Mouse (Mus musculus): Measurements from ENCODE around the gene Eppin. TPM values are rescaled to one million over a fixed set of nuclear protein-coding genes. Genes with fewer than 3 reads are reported as not detected.
"Not testable (repeated sequence)": the region's sequence is repeated elsewhere in the genome, so short reads cannot be mapped to it uniquely, and the experiment has no call there.

Eppin gene
- total and polyA plus RNA-seq, 2 experiments = not detected

GRCm38 (mm10) chr2:164619050-164619449 lies 25.7 kb upstream of the Eppin start:
- Histone ChIP-seq H3K4me1 (ENCODE audit: control insufficient read depth, insufficient read depth, low read length) (no peaks in the 10 kb centered on the region), H3K4me3 (ENCODE audit: insufficient read depth, low read depth, low read length) (no peak overlapping the region), H3K27ac (replicated peaks; ENCODE audit: insufficient read depth, low read depth, low read length) (no peak overlapping the region), H3K9ac (ENCODE audit: low read depth, low read length) (no peak overlapping the region), H3K36me3 (ENCODE audit: control insufficient read depth, insufficient read depth, low read length) (no peaks in the 10 kb centered on the region), H3K27me3 (ENCODE audit: control insufficient read depth, insufficient read depth, low read length) (no peaks in the 10 kb centered on the region), H3K79me2 (ENCODE audit: control insufficient read depth, insufficient read depth, low read length) (no peaks in the 10 kb centered on the region)
- TF ChIP-seq CTCF (IDR thresholded peaks at IDR 0.05; ENCODE audit: low read depth, low read length) = no peak
- TF ChIP-seq POLR2A (IDR thresholded peaks at IDR 0.05; ENCODE audit: extremely low read depth, insufficient read depth, low read length) = no peak
- no peak for DNase-seq (ENCODE audit: extremely low read depth, low read depth, low spot score)
- WGBS = 67% methylated on average over 5 of the region's 5 CpGs

GRCm38 (mm10) chr2:164615386-164615785 lies 22.0 kb upstream of the Eppin start:
- Histone ChIP-seq H3K79me2 (ENCODE audit: control insufficient read depth, insufficient read depth, low read length) (no peaks in the 10 kb centered on the region), H3K27ac (replicated peaks; ENCODE audit: insufficient read depth, low read depth, low read length) (no peak overlapping the region), H3K36me3 (ENCODE audit: control insufficient read depth, insufficient read depth, low read length) (no peaks in the 10 kb centered on the region), H3K9ac (ENCODE audit: low read depth, low read length) (no peak overlapping the region), H3K4me3 (ENCODE audit: insufficient read depth, low read depth, low read length) (no peak overlapping the region), H3K27me3 (ENCODE audit: control insufficient read depth, insufficient read depth, low read length) (no peaks in the 10 kb centered on the region), H3K4me1 (ENCODE audit: control insufficient read depth, insufficient read depth, low read length) (no peaks in the 10 kb centered on the region)
- no peak for DNase-seq (ENCODE audit: extremely low read depth, low read depth, low spot score)
- TF ChIP-seq CTCF (IDR thresholded peaks at IDR 0.05; ENCODE audit: low read depth, low read length) = no peak
- TF ChIP-seq POLR2A (IDR thresholded peaks at IDR 0.05; ENCODE audit: extremely low read depth, insufficient read depth, low read length) = no peak
- WGBS = 67% methylated on average over 3 of the region's 3 CpGs

GRCm38 (mm10) chr2:164613471-164613870 lies 20.1 kb upstream of the Eppin start, which contains the start of the genes Wfdc6b and Wfdc8:
Wfdc6b (plus strand) TSS chr2:164613522.
Wfdc8 (minus strand) TSS chr2:164613626.
- not testable (repeated sequence) for H3K9ac ChIP-seq (ENCODE audit: low read depth, low read length); H3K4me3 ChIP-seq (ENCODE audit: insufficient read depth, low read depth, low read length); H3K79me2 ChIP-seq (ENCODE audit: control insufficient read depth, insufficient read depth, low read length); DNase-seq (ENCODE audit: extremely low read depth, low read depth, low spot score); H3K27ac ChIP-seq (replicated peaks; ENCODE audit: insufficient read depth, low read depth, low read length); H3K27me3 ChIP-seq (ENCODE audit: control insufficient read depth, insufficient read depth, low read length); H3K4me1 ChIP-seq (ENCODE audit: control insufficient read depth, insufficient read depth, low read length); H3K36me3 ChIP-seq (ENCODE audit: control insufficient read depth, insufficient read depth, low read length)
- WGBS = 58% methylated on average over 8 of the region's 8 CpGs

- no peak for DNase-seq (ENCODE audit: extremely low read depth, low read depth, low spot score)
- TF ChIP-seq POLR2A (IDR thresholded peaks at IDR 0.05; ENCODE audit: extremely low read depth, insufficient read depth, low read length) (no peak), CTCF (IDR thresholded peaks at IDR 0.05; ENCODE audit: low read depth, low read length) (no peak)
- WGBS = 72% methylated on average over 6 of the region's 6 CpGs
- Histone ChIP-seq H3K4me1 (ENCODE audit: control insufficient read depth, insufficient read depth, low read length) (no peaks in the 10 kb centered on the region), H3K4me3 (ENCODE audit: insufficient read depth, low read depth, low read length) (no peak overlapping the region), H3K27me3 (ENCODE audit: control insufficient read depth, insufficient read depth, low read length) (no peaks in the 10 kb centered on the region), H3K79me2 (ENCODE audit: control insufficient read depth, insufficient read depth, low read length) (no peaks in the 10 kb centered on the region), H3K9ac (ENCODE audit: low read depth, low read length) (no peak overlapping the region), H3K36me3 (ENCODE audit: control insufficient read depth, insufficient read depth, low read length) (no peaks in the 10 kb centered on the region), H3K27ac (replicated peaks; ENCODE audit: insufficient read depth, low read depth, low read length) (no peak overlapping the region)
These were observed 15.4 kb upstream of the Eppin start for GRCm38 (mm10) chr2:164608781-164609180.

- DNase-seq (ENCODE audit: extremely low read depth, low read depth, low spot score) = no peak
- 90% methylated on average over 8 of the region's 8 CpGs for WGBS
- Histone ChIP-seq H3K27ac (replicated peaks; ENCODE audit: insufficient read depth, low read depth, low read length) (no peak overlapping the region), H3K36me3 (ENCODE audit: control insufficient read depth, insufficient read depth, low read length) (no peaks in the 10 kb centered on the region), H3K79me2 (ENCODE audit: control insufficient read depth, insufficient read depth, low read length) (no peaks in the 10 kb centered on the region), H3K27me3 (ENCODE audit: control insufficient read depth, insufficient read depth, low read length) (0 out of 2 replicates have a peak, but pooled peaks cover 2% of the 10 kb centered on the region), H3K4me1 (ENCODE audit: control insufficient read depth, insufficient read depth, low read length) (no peaks in the 10 kb centered on the region), H3K9ac (ENCODE audit: low read depth, low read length) (no peak overlapping the region), H3K4me3 (ENCODE audit: insufficient read depth, low read depth, low read length) (no peak overlapping the region)
- TF ChIP-seq CTCF (IDR thresholded peaks at IDR 0.05; ENCODE audit: low read depth, low read length) = no peak
- no peak for TF ChIP-seq POLR2A (IDR thresholded peaks at IDR 0.05; ENCODE audit: extremely low read depth, insufficient read depth, low read length)
These were observed 11.0 kb upstream of the Eppin start for GRCm38 (mm10) chr2:164604411-164604810.

GRCm38 (mm10) chr2:164603482-164603881 lies 10.1 kb upstream of the Eppin start:
- no peak overlapping the region for H3K9ac ChIP-seq (ENCODE audit: low read depth, low read length)
- H3K27me3 ChIP-seq (ENCODE audit: control insufficient read depth, insufficient read depth, low read length) = 0 out of 2 replicates have a peak, but pooled peaks cover 2% of the 10 kb centered on the region
- WGBS = 94% methylated on average over 3 of the region's 3 CpGs
- no peak for DNase-seq (ENCODE audit: extremely low read depth, low read depth, low spot score)
- H3K79me2 ChIP-seq (ENCODE audit: control insufficient read depth, insufficient read depth, low read length) = no peaks in the 10 kb centered on the region
- H3K27ac ChIP-seq (replicated peaks; ENCODE audit: insufficient read depth, low read depth, low read length) = no peak overlapping the region
- no peaks in the 10 kb centered on the region for H3K36me3 ChIP-seq (ENCODE audit: control insufficient read depth, insufficient read depth, low read length)
- no peaks in the 10 kb centered on the region for H3K4me1 ChIP-seq (ENCODE audit: control insufficient read depth, insufficient read depth, low read length)
- no peak overlapping the region for H3K4me3 ChIP-seq (ENCODE audit: insufficient read depth, low read depth, low read length)
- TF ChIP-seq POLR2A (IDR thresholded peaks at IDR 0.05; ENCODE audit: extremely low read depth, insufficient read depth, low read length) (no peak), CTCF (IDR thresholded peaks at IDR 0.05; ENCODE audit: low read depth, low read length) (no peak)

Measured in liver, adult 2 months (tissue).